Mouse (Mus musculus) ES-Bruce4 (cell line): ENCODE data around the gene Gm10959.

Experiments used
- CTCF ChIP-seq: IDR thresholded peaks from one replicate; pipeline ENCODE4 v1.8.1; 2011; ENCODE audit warnings: low read depth, low read length
- EP300 ChIP-seq: IDR thresholded peaks from 2 replicates; pipeline ENCODE4 v1.6.1; 2011; ENCODE audit warnings: low read depth, low read length; ENCODE audit not compliant: insufficient read depth
- POLR2A ChIP-seq: IDR thresholded peaks from one replicate; pipeline ENCODE4 v1.8.1; 2011; ENCODE audit warnings: low read length; ENCODE audit not compliant: insufficient read depth

DNA sequence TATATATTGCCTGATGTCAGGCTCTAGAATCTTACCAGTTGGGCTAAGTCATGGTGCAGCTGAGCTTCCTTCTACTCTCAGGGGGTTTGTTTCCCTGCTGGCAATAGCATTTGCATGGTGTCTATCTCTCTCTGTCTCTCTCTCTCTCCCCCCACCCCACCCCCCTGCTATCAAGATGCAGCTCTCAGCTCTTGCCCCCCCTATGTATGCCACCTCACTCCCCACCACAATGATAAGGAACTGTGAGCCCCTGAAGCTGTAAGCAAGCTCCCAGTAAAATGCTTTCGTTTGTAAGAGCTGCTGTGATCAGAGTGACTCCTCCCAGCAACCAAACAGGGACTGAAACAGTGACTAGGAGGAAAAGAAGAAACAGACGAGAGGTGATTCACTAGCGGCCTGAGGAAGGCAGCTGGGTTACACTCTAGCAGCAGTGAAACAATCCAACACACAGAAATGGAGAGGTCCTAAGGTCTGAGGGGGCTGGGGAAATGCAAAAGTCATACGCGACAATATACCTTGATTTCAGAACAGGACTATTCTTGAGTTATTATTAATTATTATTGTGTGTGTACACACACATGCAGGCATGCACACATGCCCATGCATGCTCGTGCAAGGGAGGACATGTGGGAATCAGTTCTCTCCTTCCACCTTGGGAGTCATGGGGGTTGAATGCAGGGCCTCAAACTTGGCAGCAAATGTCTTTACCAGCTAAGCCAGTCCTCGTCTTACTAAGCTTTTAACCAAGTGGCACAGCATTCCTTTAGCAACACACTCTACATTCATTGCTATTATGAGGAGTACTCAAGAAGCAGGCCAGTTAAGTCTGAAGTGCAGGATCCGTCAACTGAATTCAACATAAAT lies 1.6 kb upstream of the Gm10959 start:
- TF ChIP-seq EP300 = no peak
- no peak for TF ChIP-seq CTCF
- no peak for TF ChIP-seq POLR2A
